Mouse (Mus musculus) telencephalon, adult 2 months (tissue): ENCODE results near the gene Scgb1a1.
"Not testable (repeated sequence)": the region's sequence is repeated elsewhere in the genome, so short reads cannot be mapped to it uniquely, and the experiment has no call there.

Source experiments
- DNase-seq: peaks from one replicate; pipeline ENCODE4 v3.0.0-alpha.2; 2011; ENCODE audit warnings: low read depth, low spot score

Scgb1a1 gene

DNA sequence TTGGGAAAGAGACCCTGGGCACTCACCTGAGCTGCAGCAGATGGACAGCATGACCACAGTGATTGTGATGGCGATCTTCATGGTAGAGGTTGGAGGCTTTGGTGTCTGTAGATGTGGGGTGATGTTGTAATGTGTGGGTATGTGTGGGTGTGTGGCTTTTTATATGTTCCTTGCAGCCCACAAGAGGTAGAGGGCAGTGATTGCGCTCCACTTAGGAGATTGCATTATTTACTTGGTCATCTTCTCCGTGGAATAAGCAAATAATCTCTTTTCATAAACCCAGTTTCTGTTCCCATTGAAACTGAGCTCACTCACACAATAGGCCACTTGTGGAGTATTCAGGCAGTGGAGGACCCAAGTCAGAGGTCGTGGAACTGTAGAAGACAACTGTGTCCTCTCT lies at the start of gene Scgb1a1:
Gene Scgb1a1, minus strand, starts transcription at position 138 of the 400 bp plus-strand sequence.
- no peak for DNase-seq

GRCm38 (mm10) chr19:9137159-9137558 lies 49.4 kb upstream of the Scgb1a1 start:
- no peak for DNase-seq

- DNase-seq, result peak; percentile 81
Measured at GRCm38 (mm10) chr19:9135512-9136331, 48.0 kb upstream of the Scgb1a1 start, which contains the start of gene Asrgl1. Gene Asrgl1 (minus strand): TSS chr19:9135636.

GRCm38 (mm10) chr19:9134746-9135511 lies 47.2 kb upstream of the Scgb1a1 start:
- no peak for DNase-seq

- no peak for DNase-seq
Measured at GRCm38 (mm10) chr19:9129996-9130395, 42.2 kb upstream of the Scgb1a1 start.

- DNase-seq, result no peak
Measured at GRCm38 (mm10) chr19:9128499-9129194, 40.9 kb upstream of the Scgb1a1 start.

GRCm38 (mm10) chr19:9123986-9124385 lies 36.2 kb upstream of the Scgb1a1 start:
- not testable (repeated sequence) for DNase-seq

- no peak for DNase-seq
Measured at GRCm38 (mm10) chr19:9122390-9122789, 34.6 kb upstream of the Scgb1a1 start.

- no peak for DNase-seq
Measured at GRCm38 (mm10) chr19:9119655-9120425, 32.1 kb upstream of the Scgb1a1 start.

DNA sequence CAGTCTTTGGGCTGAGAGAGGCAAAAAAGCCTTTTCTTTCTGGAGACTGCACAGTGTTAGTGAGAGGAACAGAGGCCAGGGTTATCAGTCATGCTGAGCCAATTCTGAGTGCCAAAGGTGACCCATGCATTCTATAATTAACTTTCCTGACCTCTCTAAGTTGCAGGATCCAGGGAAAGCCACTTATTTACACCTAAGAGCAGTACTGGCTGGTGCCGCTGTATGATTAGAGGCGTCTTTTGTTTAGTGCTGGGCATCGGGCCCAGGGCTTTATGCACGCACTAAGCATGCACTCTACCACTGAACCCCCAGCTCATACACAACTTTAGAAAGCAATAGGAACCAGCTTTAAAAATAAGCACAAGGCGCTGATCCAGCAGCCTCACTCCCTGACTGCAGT lies 29.5 kb upstream of the Scgb1a1 start:
- DNase-seq, result no peak

- DNase-seq, result no peak
Measured at GRCm38 (mm10) chr19:9116268-9116667, 28.5 kb upstream of the Scgb1a1 start.

- no peak for DNase-seq
Measured at GRCm38 (mm10) chr19:9112043-9112442, 24.3 kb upstream of the Scgb1a1 start.

DNA sequence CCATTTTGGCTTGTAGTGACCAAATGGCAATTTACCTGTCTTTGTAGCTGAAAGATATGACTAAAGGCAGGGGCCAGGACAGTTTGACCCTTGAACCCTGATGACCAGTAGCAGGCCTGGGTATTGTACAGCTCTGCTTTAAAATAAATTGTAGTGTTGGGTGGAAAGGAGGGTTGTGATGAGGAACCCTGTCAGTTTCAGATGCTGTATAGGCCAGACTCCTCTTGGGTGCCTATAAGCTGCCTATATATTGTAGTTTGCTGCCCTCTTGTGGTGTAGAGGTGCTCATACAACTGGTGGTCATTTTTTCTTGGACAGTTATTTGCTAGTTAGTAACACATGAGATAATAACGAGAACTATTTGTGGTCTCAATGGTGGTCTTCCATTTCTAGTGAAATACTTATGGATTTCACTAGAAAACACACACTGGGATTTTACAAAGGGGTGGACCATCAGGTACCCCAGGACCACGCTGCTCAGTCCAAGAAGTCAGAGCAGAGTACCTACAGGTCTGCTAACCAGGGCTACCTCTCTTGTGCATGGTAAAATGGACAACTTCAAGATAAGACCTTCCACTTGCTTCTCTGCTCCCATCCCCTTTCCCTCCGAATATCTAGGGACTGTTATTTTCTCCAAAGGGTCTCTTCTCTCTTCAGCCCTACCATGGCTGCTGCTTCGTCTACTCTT lies 22.6 kb upstream of the Scgb1a1 start:
- DNase-seq, result peak; percentile 43

DNA sequence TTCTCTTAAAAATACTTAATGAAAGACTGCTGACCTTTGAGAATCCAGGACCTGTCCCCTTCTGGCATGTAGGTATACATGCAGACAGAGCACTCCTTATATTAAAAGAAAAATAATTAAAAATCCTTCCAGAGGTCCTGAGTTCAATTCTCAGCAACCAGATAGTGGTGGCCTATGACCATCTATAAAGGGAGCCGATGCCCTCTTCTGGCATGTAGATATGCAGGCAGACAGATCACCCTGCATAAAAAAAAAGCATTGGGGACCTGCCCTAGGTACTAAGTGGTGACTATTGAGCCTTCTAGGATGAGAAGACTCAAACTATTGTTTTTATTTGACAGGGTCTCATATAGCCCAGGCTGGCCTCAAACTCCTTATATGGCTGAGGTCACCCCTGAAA lies 20.8 kb upstream of the Scgb1a1 start:
- no peak for DNase-seq

GRCm38 (mm10) chr19:9107379-9107755 lies 19.6 kb upstream of the Scgb1a1 start:
- DNase-seq, result no peak

DNA sequence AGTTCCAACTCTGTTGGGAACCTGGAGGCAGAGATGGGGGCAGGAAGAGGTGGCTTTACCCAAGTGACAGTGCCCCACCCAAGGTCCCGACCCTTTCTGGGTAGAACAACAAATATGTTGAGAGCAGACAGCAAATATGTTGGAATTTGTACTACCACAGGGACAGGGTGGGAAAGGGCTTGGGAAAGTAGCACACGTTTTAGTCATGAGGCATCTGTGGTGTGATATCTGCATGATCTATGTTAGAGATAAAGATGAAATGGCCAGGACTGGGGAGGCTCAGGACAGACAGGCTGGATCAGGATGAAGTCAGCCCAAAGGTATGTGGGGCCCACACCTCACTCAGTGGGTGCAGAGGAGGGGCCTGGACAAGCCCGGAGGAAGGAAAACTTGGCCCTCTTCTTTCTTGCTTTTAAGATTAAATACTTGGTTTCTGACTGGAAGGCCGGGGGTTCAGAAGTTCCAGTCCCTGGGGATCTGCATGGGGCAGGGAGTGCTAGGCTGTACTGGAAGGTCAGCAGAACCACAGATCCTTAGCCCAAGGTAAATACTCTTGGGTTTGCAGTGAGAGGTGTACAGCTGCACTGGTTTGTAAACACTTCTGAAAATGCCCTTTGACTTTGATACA lies 19.1 kb upstream of the Scgb1a1 start:
- DNase-seq, result no peak

GRCm38 (mm10) chr19:9106096-9106495 lies 18.3 kb upstream of the Scgb1a1 start:
- no peak for DNase-seq

DNA sequence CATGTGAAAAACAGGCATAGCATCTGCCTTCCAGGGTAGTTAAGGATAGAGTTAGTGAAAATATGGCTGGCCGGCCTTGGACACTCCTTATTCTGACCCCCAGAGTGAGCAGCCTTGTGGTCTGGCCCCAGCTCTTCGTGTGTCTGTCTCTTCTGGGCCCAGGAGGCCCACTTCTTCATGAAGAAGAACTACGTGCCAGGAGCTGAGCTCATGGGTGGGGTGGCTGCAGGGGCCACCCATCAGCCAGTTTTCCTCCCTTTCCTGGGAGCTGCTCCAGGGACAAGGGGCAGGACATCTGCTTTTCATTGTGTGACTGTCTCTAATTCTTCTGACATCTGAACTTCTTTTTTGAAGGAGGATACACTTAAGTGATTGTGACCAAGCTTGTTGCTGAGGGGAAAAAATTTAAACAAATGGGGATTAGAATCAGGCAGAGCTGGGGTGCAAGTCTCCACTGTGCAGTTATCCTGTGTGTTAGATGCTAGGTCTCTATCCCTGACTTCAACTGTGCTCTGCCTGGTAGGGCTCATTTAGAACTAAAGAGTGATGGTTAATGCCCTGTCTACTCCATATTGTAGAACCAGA lies 17.4 kb upstream of the Scgb1a1 start:
- DNase-seq, result no peak

- DNase-seq, result no peak
Measured at GRCm38 (mm10) chr19:9103986-9104385, 16.2 kb upstream of the Scgb1a1 start.

GRCm38 (mm10) chr19:9101062-9101457 lies 13.3 kb upstream of the Scgb1a1 start:
- no peak for DNase-seq
